10 mouse cellular contexts compared by ENCODE assay signal in genomic region chr6:83779026-83779425, GRCm38 (mm10). TPM values are rescaled to one million over a fixed set of nuclear protein-coding genes. Genes with fewer than 3 reads are reported as not detected.
DNase-seq lines count a peak whose midpoint lies in the region; ATAC-seq and TF ChIP-seq lines count a peak whose summit lies in the region.
"Had no signal": no experiment of that assay in that cellular context is flagged by ENCODE, and none has a peak within 500 bp of the region (broad histone marks: within the 10 kb centered on the region; RNA-seq: fewer than 3 reads in every experiment).

No protein-coding gene starts in this region.

- 4% methylated on average over 5 of the region's 5 CpGs for whole genome bisulfite sequencing in liver, embryonic 11.5 days
- 10% methylated on average over 5 of the region's 5 CpGs for WGBS in bone marrow, adult 2 months
- WGBS in liver, embryonic 12.5 days (ENCODE audit: insufficient replicate concordance), result 6% methylated on average over 5 of the region's 5 CpGs
- 6% methylated on average over 5 of the region's 5 CpGs for WGBS in small intestine, adult 2 months

- ATAC-seq in liver, embryonic 11.5 days (replicated peaks; ENCODE audit: low FRiP score), result no peak
- ATAC-seq in erythroblast, adult 5-6 weeks (replicated peaks; ENCODE audit: low FRiP score, poor library complexity, severe bottlenecking), result peak; percentile 65
- ATAC-seq in liver, embryonic 12.5 days, result no peak

- no peak overlapping the region for H3K4me2 ChIP-seq in liver, embryonic 11.5 days
- peak overlapping the region; percentile 14; the same call in 1 of the 2 replicates for H3K4me2 ChIP-seq in liver, embryonic 12.5 days
- H3K4me2 ChIP-seq: heart, embryonic 13.5 days had no signal

- H3K36me3 ChIP-seq in liver, embryonic 11.5 days (ENCODE audit: control insufficient read depth, insufficient read depth, low read length), result no peaks in the 10 kb centered on the region
- H3K36me3 ChIP-seq in liver, embryonic 12.5 days, result no peaks in the 10 kb centered on the region
- no peaks in the 10 kb centered on the region for H3K36me3 ChIP-seq in small intestine, adult 2 months (ENCODE audit: control insufficient read depth, insufficient read depth, low read length)
- H3K36me3 ChIP-seq: heart, embryonic 13.5 days had no signal

- H3K9ac ChIP-seq in liver, embryonic 11.5 days (ENCODE audit: low read depth, low read length), result no peak overlapping the region
- H3K9ac ChIP-seq in liver, embryonic 12.5 days, result no peak overlapping the region
- H3K9ac ChIP-seq: heart, embryonic 13.5 days had no signal

- no peak overlapping the region for H3K27ac ChIP-seq in liver, embryonic 11.5 days (ENCODE audit: low read depth, low read length)
- no peak overlapping the region for H3K27ac ChIP-seq in bone marrow, adult 2 months (ENCODE audit: control insufficient read depth, insufficient read depth, low read depth, low read length, poor library complexity)
- H3K27ac ChIP-seq in liver, embryonic 12.5 days, result no peak overlapping the region
- H3K27ac ChIP-seq in small intestine, adult 2 months (ENCODE audit: insufficient read depth, low read depth, low read length), result no peak overlapping the region
- H3K27ac ChIP-seq: heart, embryonic 13.5 days had no signal

- H3K4me3 ChIP-seq in liver, embryonic 11.5 days (ENCODE audit: low read depth, low read length), result no peak overlapping the region
- H3K4me3 ChIP-seq in bone marrow, adult 2 months (replicated peaks; ENCODE audit: control insufficient read depth, low read depth, low read length), result no peak overlapping the region
- H3K4me3 ChIP-seq in liver, embryonic 12.5 days, result no peak overlapping the region
- H3K4me3 ChIP-seq in small intestine, adult 2 months (ENCODE audit: low read depth, low read length), result no peak overlapping the region
- H3K4me3 ChIP-seq: heart, embryonic 13.5 days; myocyte had no signal

- peak; percentile 62 for DNase-seq in liver
- DNase-seq in liver, embryonic 11.5 days (ENCODE audit: low spot score), result no peak
- peak; percentile 36 for DNase-seq in MEL-GATA-1-ER (ENCODE audit: extremely low read depth, low read depth)
- DNase-seq in layer of hippocampus, postnatal 36 days, result no peak

- no peak for TF ChIP-seq POLR2A in bone marrow, adult 2 months (IDR thresholded peaks at IDR 0.05; ENCODE audit: borderline replicate concordance, control insufficient read depth, low read depth, low read length)
- no peak for TF ChIP-seq POLR2A in small intestine, adult 2 months (IDR thresholded peaks at IDR 0.05; ENCODE audit: low read depth, low read length)

- H3K4me1 ChIP-seq in liver, embryonic 11.5 days (replicated peaks; ENCODE audit: control insufficient read depth, insufficient read depth, low read length), result peaks cover 8% of the 10 kb centered on the region
- H3K4me1 ChIP-seq in bone marrow, adult 2 months (ENCODE audit: control insufficient read depth, insufficient read depth, low read length), result no peaks in the 10 kb centered on the region; the same call in 1 of the 2 replicates
- H3K4me1 ChIP-seq in liver, embryonic 12.5 days, result peaks cover 19% of the 10 kb centered on the region
- peaks cover 5% of the 10 kb centered on the region; the same call in 1 of the 2 replicates for H3K4me1 ChIP-seq in small intestine, adult 2 months (ENCODE audit: control insufficient read depth, insufficient read depth, insufficient read length, low read length)

- peak; percentile 77 for TF ChIP-seq CTCF in bone marrow, adult 2 months (IDR thresholded peaks at IDR 0.05; ENCODE audit: control insufficient read depth, insufficient read depth, low read length)
- peak; percentile 77; the same call in 1 of the 2 replicates for TF ChIP-seq CTCF in small intestine, adult 2 months (IDR thresholded peaks at IDR 0.05; ENCODE audit: extremely low read depth, insufficient read length, insufficient replicate concordance, low read depth, low read length)

- no peaks in the 10 kb centered on the region for H3K9me3 ChIP-seq in liver, embryonic 11.5 days (ENCODE audit: control insufficient read depth, low read length)
- H3K9me3 ChIP-seq in liver, embryonic 12.5 days (replicated peaks), result no peaks in the 10 kb centered on the region
- H3K9me3 ChIP-seq: heart, embryonic 13.5 days had no signal

- H3K27me3 ChIP-seq in liver, embryonic 11.5 days (replicated peaks; ENCODE audit: control insufficient read depth, insufficient read depth, low read length), result no peaks in the 10 kb centered on the region
- H3K27me3 ChIP-seq in liver, embryonic 12.5 days (replicated peaks), result peaks cover 7% of the 10 kb centered on the region; the same call in 1 of the 2 replicates
- H3K27me3 ChIP-seq in small intestine, adult 2 months (ENCODE audit: control insufficient read depth, insufficient read depth, low read length), result no peaks in the 10 kb centered on the region

RNA-seq across cellular contexts. Expression of gene Tex261, which starts 3.4 kb away (rescaled TPM):
- 69.8 and 77.3 TPM in 2 replicates for polyA plus RNA-seq in liver, embryonic 11.5 days (2014; fragmentation: Nextera tagmentation; extraction: Ambion mirVana)
- polyA plus RNA-seq in bone marrow, adult 2 months (2011; ENCODE audit: insufficient read depth, insufficient read length, low replicate concordance, missing spikeins), result 23.5 and 30.4 TPM in 2 replicates
- 14.2 and 28.2 TPM in 2 replicates for total RNA-seq in erythroblast, adult 5-6 weeks (2015; ENCODE audit: low replicate concordance)
- 8.1 and 8.6 TPM in 2 replicates for total RNA-seq in erythroblast, adult 5-6 weeks (2017; ENCODE audit: low replicate concordance)
- polyA plus RNA-seq in liver, embryonic 12.5 days (2016; fragmentation: Nextera tagmentation; extraction: Ambion mirVana), result 54.6 and 56.1 TPM in 2 replicates
- polyA plus RNA-seq in small intestine, adult 2 months (2012; rRNA removed), result 53.8 and 90.5 TPM in 2 replicates
- total RNA-seq in layer of hippocampus, postnatal 36 days (2021), result 10 to 100 TPM; 46.4 to 54.8 TPM

RNA-seq across cellular contexts. Expression of gene Nagk, which starts 15.8 kb away (rescaled TPM):
- 19.9 and 25.0 TPM in 2 replicates for polyA plus RNA-seq in liver, embryonic 11.5 days (2014; fragmentation: Nextera tagmentation; extraction: Ambion mirVana)
- polyA plus RNA-seq in bone marrow, adult 2 months (2011; ENCODE audit: insufficient read depth, insufficient read length, low replicate concordance, missing spikeins), result 35.4 and 59.8 TPM in 2 replicates
- 1.9 and 7.9 TPM in 2 replicates for total RNA-seq in erythroblast, adult 5-6 weeks (2015; ENCODE audit: low replicate concordance)
- total RNA-seq in erythroblast, adult 5-6 weeks (2017; ENCODE audit: low replicate concordance), result 3.5 and 3.9 TPM in 2 replicates
- polyA plus RNA-seq in liver, embryonic 12.5 days (2016; fragmentation: Nextera tagmentation; extraction: Ambion mirVana), result 13.5 and 15.8 TPM in 2 replicates
- polyA plus RNA-seq in small intestine, adult 2 months (2012; rRNA removed), result 11.1 and 25.8 TPM in 2 replicates
- 10 to 100 TPM; 40.7 to 42.2 TPM for total RNA-seq in layer of hippocampus, postnatal 36 days (2021)

RNA-seq across cellular contexts. Expression of gene Ankrd53, which starts 16.6 kb away (rescaled TPM):
- polyA plus RNA-seq in liver, embryonic 11.5 days (2014; fragmentation: Nextera tagmentation; extraction: Ambion mirVana), result 0.18 TPM in 1 of 2 replicates, not detected in the other
- not detected in 2 replicates for polyA plus RNA-seq in bone marrow, adult 2 months (2011; ENCODE audit: insufficient read depth, insufficient read length, low replicate concordance, missing spikeins)
- not detected in 2 replicates for total RNA-seq in erythroblast, adult 5-6 weeks (2015; ENCODE audit: low replicate concordance)
- total RNA-seq in erythroblast, adult 5-6 weeks (2017; ENCODE audit: low replicate concordance), result not detected in 2 replicates
- polyA plus RNA-seq in liver, embryonic 12.5 days (2016; fragmentation: Nextera tagmentation; extraction: Ambion mirVana), result not detected in 2 replicates
- not detected in 2 replicates for polyA plus RNA-seq in small intestine, adult 2 months (2012; rRNA removed)
- not detected for total RNA-seq in layer of hippocampus, postnatal 36 days (2021)
- polyA plus RNA-seq: heart, embryonic 13.5 days had no signal

RNA-seq across cellular contexts. Expression of gene Atp6v1b1, which starts 36.2 kb away (rescaled TPM):
- polyA plus RNA-seq in liver, embryonic 11.5 days (2014; fragmentation: Nextera tagmentation; extraction: Ambion mirVana), result not detected in 2 replicates
- not detected in 2 replicates for polyA plus RNA-seq in bone marrow, adult 2 months (2011; ENCODE audit: insufficient read depth, insufficient read length, low replicate concordance, missing spikeins)
- not detected in 2 replicates for total RNA-seq in erythroblast, adult 5-6 weeks (2015; ENCODE audit: low replicate concordance)
- not detected in 2 replicates for total RNA-seq in erythroblast, adult 5-6 weeks (2017; ENCODE audit: low replicate concordance)
- not detected in 2 replicates for polyA plus RNA-seq in liver, embryonic 12.5 days (2016; fragmentation: Nextera tagmentation; extraction: Ambion mirVana)
- not detected in 2 replicates for polyA plus RNA-seq in small intestine, adult 2 months (2012; rRNA removed)
- under 1 TPM in 1 of 2 experiments, not detected in 1; 0.35 TPM for total RNA-seq in layer of hippocampus, postnatal 36 days (2021)
- polyA plus RNA-seq: heart, embryonic 13.5 days; myocyte had no signal

RNA-seq across cellular contexts. Expression of gene Paip2b, which starts 52.5 kb away (rescaled TPM):
- 8.4 and 9.2 TPM in 2 replicates for polyA plus RNA-seq in liver, embryonic 11.5 days (2014; fragmentation: Nextera tagmentation; extraction: Ambion mirVana)
- polyA plus RNA-seq in bone marrow, adult 2 months (2011; ENCODE audit: insufficient read depth, insufficient read length, low replicate concordance, missing spikeins), result 3.0 and 9.7 TPM in 2 replicates
- total RNA-seq in erythroblast, adult 5-6 weeks (2015; ENCODE audit: low replicate concordance), result 0.19 and 1.9 TPM in 2 replicates
- total RNA-seq in erythroblast, adult 5-6 weeks (2017; ENCODE audit: low replicate concordance), result 2.7 and 3.5 TPM in 2 replicates
- 4.3 and 4.9 TPM in 2 replicates for polyA plus RNA-seq in liver, embryonic 12.5 days (2016; fragmentation: Nextera tagmentation; extraction: Ambion mirVana)
- polyA plus RNA-seq in small intestine, adult 2 months (2012; rRNA removed), result 1.4 TPM in 2 replicates
- total RNA-seq in layer of hippocampus, postnatal 36 days (2021), result 10 to 100 TPM; 44.7 to 56.6 TPM

Comparison
In these comparisons a context has a peak if more than half of its experiments do, and no peak if none do; other contexts are left out.
1. DNase-seq: peak in liver (single experiment) and MEL-GATA-1-ER (single experiment); none in liver, embryonic 11.5 days (single experiment) and layer of hippocampus, postnatal 36 days (0 of 2).